In the genomic region with DNA sequence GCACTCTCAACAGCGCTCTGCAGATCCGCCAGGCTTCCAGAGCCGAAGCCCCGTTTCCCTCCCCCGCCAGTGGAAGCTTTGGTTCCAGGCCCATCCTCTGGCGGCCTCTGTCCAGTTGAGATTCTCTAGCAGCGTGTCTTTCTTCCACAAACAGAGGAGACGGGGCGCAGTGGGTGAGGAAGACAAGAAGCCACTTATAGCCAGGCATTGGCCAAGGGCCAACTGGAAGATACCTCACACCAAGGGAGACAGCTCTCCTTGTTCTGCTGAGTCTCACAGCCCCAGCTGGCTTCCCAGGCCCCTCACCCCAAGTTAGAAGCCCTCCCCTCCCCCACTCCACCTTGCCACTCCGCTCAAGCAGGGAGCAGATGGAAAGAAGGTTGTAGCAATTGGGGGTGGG, we compare ENCODE assay signal across 8 mouse cellular contexts. TPM values are rescaled to one million over a fixed set of nuclear protein-coding genes. Genes with fewer than 3 reads are reported as not detected.
DNase-seq lines count a peak whose midpoint lies in the region; ATAC-seq lines count a peak whose summit lies in the region.

No protein-coding gene starts in this region.

- 6% methylated on average over 10 of the region's 10 CpGs for WGBS in heart, embryonic 10.5 days
- WGBS in embryonic facial prominence, embryonic 13.5 days, result 7% methylated on average over 10 of the region's 10 CpGs

- H3K4me2 ChIP-seq in embryonic facial prominence, embryonic 13.5 days, result peak overlapping the region; percentile 68

- DNase-seq in heart, embryonic 10.5 days (ENCODE audit: low spot score), result no peak
- DNase-seq in heart, adult 18-20 months, result no peak
- peak; percentile 61 to 64 for DNase-seq in layer of hippocampus, adult 8-10 months (ENCODE audit: low spot score in 2 of 2)
- DNase-seq in retina, embryonic 14.5 days (ENCODE audit: low spot score), result peak; percentile 37
- no peak for DNase-seq in urinary bladder, postnatal 4 days (ENCODE audit: low spot score in 2 of 2)
- DNase-seq in Muller cell, postnatal 12 days (ENCODE audit: inconsistent ontology term), result no peak
- no peak for DNase-seq in kidney, adult 18-20 months

- peaks cover 99% of the 10 kb centered on the region for H3K27me3 ChIP-seq in heart, embryonic 10.5 days (ENCODE audit: insufficient read depth, poor library complexity, severe bottlenecking)
- H3K27me3 ChIP-seq in embryonic facial prominence, embryonic 13.5 days, result peaks cover 84% of the 10 kb centered on the region

- no peaks in the 10 kb centered on the region for H3K36me3 ChIP-seq in heart, embryonic 10.5 days
- no peaks in the 10 kb centered on the region for H3K36me3 ChIP-seq in embryonic facial prominence, embryonic 13.5 days

- 0 out of 2 replicates have a peak overlapping the region, but pooled peaks have one; percentile 53 for H3K4me3 ChIP-seq in heart, embryonic 10.5 days
- no peak overlapping the region for H3K4me3 ChIP-seq in embryonic facial prominence, embryonic 13.5 days

- no peaks in the 10 kb centered on the region for H3K9me3 ChIP-seq in heart, embryonic 10.5 days
- H3K9me3 ChIP-seq in embryonic facial prominence, embryonic 13.5 days, result no peaks in the 10 kb centered on the region

- ATAC-seq in embryonic facial prominence, embryonic 13.5 days (ENCODE audit: insufficient number of reproducible peaks, insufficient read depth, low FRiP score, low TSS enrichment, low read depth), result no peak

- peaks cover 26% of the 10 kb centered on the region for H3K4me1 ChIP-seq in heart, embryonic 10.5 days
- H3K4me1 ChIP-seq in embryonic facial prominence, embryonic 13.5 days, result peaks cover 28% of the 10 kb centered on the region

- H3K9ac ChIP-seq in embryonic facial prominence, embryonic 13.5 days, result no peak overlapping the region

- H3K27ac ChIP-seq in heart, embryonic 10.5 days, result no peak overlapping the region
- no peak overlapping the region for H3K27ac ChIP-seq in embryonic facial prominence, embryonic 13.5 days

RNA-seq across cellular contexts. Expression of a gene that starts 0.8 kb away (rescaled TPM):
- 0.16 and 0.63 TPM in 2 replicates for polyA plus RNA-seq in heart, embryonic 10.5 days (2016; fragmentation: Nextera tagmentation; extraction: Ambion mirVana)
- under 1 TPM; 0.05 to 0.10 TPM for total RNA-seq in heart, adult 18-20 months (2021)
- polyA plus RNA-seq in embryonic facial prominence, embryonic 13.5 days (2015; fragmentation: Nextera tagmentation; extraction: Ambion mirVana), result 2.0 and 2.1 TPM in 2 replicates
- total RNA-seq in layer of hippocampus, adult 8-10 months (2022), result 100 to 1,000 TPM; 193 to 229 (median 215) TPM

Comparison
In these comparisons a context has a peak if more than half of its experiments do, and no peak if none do; other contexts are left out.
1. DNase-seq: peak in layer of hippocampus, adult 8-10 months (2 of 2) and retina, embryonic 14.5 days (single experiment); none in heart, embryonic 10.5 days (single experiment), heart, adult 18-20 months (0 of 2), urinary bladder, postnatal 4 days (0 of 2), Muller cell, postnatal 12 days (single experiment) and kidney, adult 18-20 months (single experiment).
2. RNA of a gene that starts 0.8 kb away (total RNA-seq): 193 to 229 TPM in layer of hippocampus, adult 8-10 months; 0.05 to 0.10 TPM in heart, adult 18-20 months; every median in the first group is over 100 times any median in the second.